Mouse (Mus musculus): ENCODE data around the gene Slc25a10. TPM values are rescaled to one million over a fixed set of nuclear protein-coding genes. Genes with fewer than 3 reads are reported as not detected.

Gene Slc25a10
- polyA plus RNA-seq, 1 experiment from 2014 or later, result 24.8 TPM

GRCm38 (mm10) chr11:120538485-120538884, 46.8 kb downstream of the Slc25a10 start:
- H3K9ac ChIP-seq (ENCODE audit: low read depth, low read length), result no peak overlapping the region
- H3K27ac ChIP-seq (ENCODE audit: low read length), result no peak overlapping the region; the same call in 1 of the 2 replicates
- H3K4me3 ChIP-seq (ENCODE audit: low read depth, low read length), result no peak overlapping the region
- no peak overlapping the region for H3K4me2 ChIP-seq (ENCODE audit: low read length)
- ATAC-seq, result no peak
- peaks cover under 1% of the 10 kb centered on the region for H3K27me3 ChIP-seq (ENCODE audit: control insufficient read depth, insufficient read depth, low read depth, low read length)
- peaks cover 14% of the 10 kb centered on the region; the same call in 1 of the 2 replicates for H3K4me1 ChIP-seq (ENCODE audit: control insufficient read depth, insufficient read depth, low read length)
- WGBS, result 72% methylated on average over 3 of the region's 3 CpGs
- H3K36me3 ChIP-seq (ENCODE audit: control insufficient read depth, insufficient read depth, low read length), result peaks cover 18% of the 10 kb centered on the region
- H3K9me3 ChIP-seq (replicated peaks; ENCODE audit: control insufficient read depth, low read length, poor library complexity, severe bottlenecking), result no peaks in the 10 kb centered on the region

DNA sequence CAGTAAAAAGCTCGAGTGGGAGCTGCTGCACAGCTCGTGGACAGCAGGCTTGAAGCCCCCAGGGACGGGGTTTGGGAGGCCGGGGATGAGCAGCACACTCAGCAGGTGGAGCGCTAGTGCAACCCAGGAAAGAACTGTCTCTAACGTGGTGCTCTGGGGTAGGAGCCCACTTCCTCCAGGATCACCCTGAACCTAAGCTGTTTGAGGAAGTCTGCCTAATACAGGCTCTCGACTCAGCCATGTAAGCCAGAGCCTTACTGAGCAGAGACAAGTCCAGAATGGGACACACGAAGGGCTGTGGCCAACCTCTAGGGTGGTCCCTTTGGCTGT, 47.3 kb downstream of the Slc25a10 start:
- H3K36me3 ChIP-seq (ENCODE audit: control insufficient read depth, insufficient read depth, low read length), result peaks cover 22% of the 10 kb centered on the region
- peak overlapping the region; percentile 18; the same call in 1 of the 2 replicates for H3K27ac ChIP-seq (ENCODE audit: low read length)
- H3K9ac ChIP-seq (ENCODE audit: low read depth, low read length), result no peak overlapping the region
- no peaks in the 10 kb centered on the region for H3K9me3 ChIP-seq (replicated peaks; ENCODE audit: control insufficient read depth, low read length, poor library complexity, severe bottlenecking)
- WGBS, result 49% methylated on average over 8 of the region's 8 CpGs
- no peak overlapping the region for H3K4me3 ChIP-seq (ENCODE audit: low read depth, low read length)
- no peaks in the 10 kb centered on the region for H3K27me3 ChIP-seq (ENCODE audit: control insufficient read depth, insufficient read depth, low read depth, low read length)
- H3K4me1 ChIP-seq (ENCODE audit: control insufficient read depth, insufficient read depth, low read length), result peaks cover 14% of the 10 kb centered on the region; the same call in 1 of the 2 replicates
- no peak overlapping the region for H3K4me2 ChIP-seq (ENCODE audit: low read length)
- ATAC-seq, result no peak

- H3K27me3 ChIP-seq (ENCODE audit: control insufficient read depth, insufficient read depth, low read depth, low read length), result no peaks in the 10 kb centered on the region
- H3K36me3 ChIP-seq (ENCODE audit: control insufficient read depth, insufficient read depth, low read length), result peaks cover 26% of the 10 kb centered on the region
- no peak overlapping the region for H3K4me2 ChIP-seq (ENCODE audit: low read length)
- no peaks in the 10 kb centered on the region for H3K9me3 ChIP-seq (replicated peaks; ENCODE audit: control insufficient read depth, low read length, poor library complexity, severe bottlenecking)
- peak overlapping the region; percentile 18; the same call in 1 of the 2 replicates for H3K9ac ChIP-seq (ENCODE audit: low read depth, low read length)
- WGBS, result 12% methylated on average over 10 of the region's 10 CpGs
- no peak overlapping the region for H3K4me3 ChIP-seq (ENCODE audit: low read depth, low read length)
- H3K4me1 ChIP-seq (ENCODE audit: control insufficient read depth, insufficient read depth, low read length), result peaks cover 14% of the 10 kb centered on the region; the same call in 1 of the 2 replicates
- peak overlapping the region; percentile 18 for H3K27ac ChIP-seq (ENCODE audit: low read length)
- peak; percentile 60; the same call in 1 of the 2 replicates for ATAC-seq
Observed at GRCm38 (mm10) chr11:120539285-120540014, 47.8 kb downstream of the Slc25a10 start.

- 32% methylated on average over 4 of the region's 4 CpGs for WGBS
- ATAC-seq, result no peak
- H3K4me1 ChIP-seq (ENCODE audit: control insufficient read depth, insufficient read depth, low read length), result peaks cover 14% of the 10 kb centered on the region; the same call in 1 of the 2 replicates
Observed at GRCm38 (mm10) chr11:120541907-120542306, 50.3 kb downstream of the Slc25a10 start.

GRCm38 (mm10) chr11:120542376-120542775, 50.7 kb downstream of the Slc25a10 start:
- H3K9ac ChIP-seq (ENCODE audit: low read depth, low read length), result no peak overlapping the region
- H3K4me1 ChIP-seq (ENCODE audit: control insufficient read depth, insufficient read depth, low read length), result peaks cover 16% of the 10 kb centered on the region; the same call in 1 of the 2 replicates
- H3K9me3 ChIP-seq (replicated peaks; ENCODE audit: control insufficient read depth, low read length, poor library complexity, severe bottlenecking), result no peaks in the 10 kb centered on the region
- no peaks in the 10 kb centered on the region for H3K27me3 ChIP-seq (ENCODE audit: control insufficient read depth, insufficient read depth, low read depth, low read length)
- ATAC-seq, result no peak
- H3K4me2 ChIP-seq (ENCODE audit: low read length), result no peak overlapping the region
- no peak overlapping the region for H3K27ac ChIP-seq (ENCODE audit: low read length)
- peaks cover 26% of the 10 kb centered on the region for H3K36me3 ChIP-seq (ENCODE audit: control insufficient read depth, insufficient read depth, low read length)
- H3K4me3 ChIP-seq (ENCODE audit: low read depth, low read length), result no peak overlapping the region
- WGBS, result 81% methylated on average over 6 of the region's 6 CpGs

More at GRCm38 (mm10) chr11:120541907-120542306, 50.3 kb downstream of the Slc25a10 start:
- Histone ChIP-seq H3K4me2 (ENCODE audit: low read length) (no peak overlapping the region), H3K9me3 (replicated peaks; ENCODE audit: control insufficient read depth, low read length, poor library complexity, severe bottlenecking) (no peaks in the 10 kb centered on the region), H3K27ac (ENCODE audit: low read length) (no peak overlapping the region), H3K27me3 (ENCODE audit: control insufficient read depth, insufficient read depth, low read depth, low read length) (no peaks in the 10 kb centered on the region), H3K36me3 (ENCODE audit: control insufficient read depth, insufficient read depth, low read length) (peaks cover 26% of the 10 kb centered on the region), H3K4me3 (ENCODE audit: low read depth, low read length) (no peak overlapping the region), H3K9ac (ENCODE audit: low read depth, low read length) (no peak overlapping the region)

DNA sequence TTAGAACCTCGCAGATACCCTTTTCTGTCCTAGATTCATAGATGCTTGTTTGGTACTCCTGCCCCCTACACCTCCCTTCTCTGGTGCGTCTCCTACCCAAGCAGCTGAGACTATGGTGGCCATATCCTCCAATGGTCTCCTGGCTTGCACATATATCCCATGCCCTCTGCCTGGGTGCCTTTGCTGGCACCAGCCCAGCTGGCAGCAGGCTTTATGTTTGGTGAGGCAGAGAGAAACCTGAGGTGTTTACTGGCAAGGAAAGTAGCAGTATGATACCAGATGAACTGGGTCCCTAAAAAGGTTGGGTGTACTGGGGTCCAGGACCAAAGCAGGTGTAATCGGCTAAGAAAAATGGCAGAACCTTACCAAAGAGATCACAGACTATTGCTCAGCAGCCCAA, 54.3 kb downstream of the Slc25a10 start:
- no peak overlapping the region for H3K4me2 ChIP-seq (ENCODE audit: low read length)
- no peak overlapping the region for H3K9ac ChIP-seq (ENCODE audit: low read depth, low read length)
- H3K4me3 ChIP-seq (ENCODE audit: low read depth, low read length), result no peak overlapping the region
- H3K36me3 ChIP-seq (ENCODE audit: control insufficient read depth, insufficient read depth, low read length), result peaks cover 26% of the 10 kb centered on the region
- 100% methylated on average over 3 of the region's 3 CpGs for WGBS
- no peaks in the 10 kb centered on the region for H3K9me3 ChIP-seq (replicated peaks; ENCODE audit: control insufficient read depth, low read length, poor library complexity, severe bottlenecking)
- H3K4me1 ChIP-seq (ENCODE audit: control insufficient read depth, insufficient read depth, low read length), result peaks cover 24% of the 10 kb centered on the region
- no peaks in the 10 kb centered on the region for H3K27me3 ChIP-seq (ENCODE audit: control insufficient read depth, insufficient read depth, low read depth, low read length)
- no peak overlapping the region for H3K27ac ChIP-seq (ENCODE audit: low read length)
- ATAC-seq, result no peak

DNA sequence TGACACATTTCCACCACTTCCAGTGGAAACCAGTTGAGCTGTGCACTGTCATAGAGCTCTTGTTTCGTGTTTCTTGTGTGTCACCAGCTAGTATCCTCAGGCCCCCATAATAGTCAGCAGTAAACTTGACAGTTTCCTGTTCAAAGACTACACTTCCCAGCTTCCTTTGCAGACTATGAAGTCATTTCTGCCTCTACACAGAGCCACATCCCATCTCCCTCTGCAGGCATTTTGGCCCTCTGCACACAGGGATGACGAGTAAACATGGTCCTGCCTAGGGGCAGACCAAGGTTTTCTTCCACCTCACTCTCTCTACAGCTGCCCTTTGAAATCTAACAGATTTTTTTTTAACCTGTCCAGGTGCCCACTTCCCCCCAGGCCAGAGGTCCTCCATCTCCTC, 55.8 kb downstream of the Slc25a10 start:
- Histone ChIP-seq H3K9ac (ENCODE audit: low read depth, low read length) (no peak overlapping the region), H3K4me2 (ENCODE audit: low read length) (no peak overlapping the region), H3K27me3 (ENCODE audit: control insufficient read depth, insufficient read depth, low read depth, low read length) (no peaks in the 10 kb centered on the region), H3K36me3 (ENCODE audit: control insufficient read depth, insufficient read depth, low read length) (peaks cover 19% of the 10 kb centered on the region), H3K4me1 (ENCODE audit: control insufficient read depth, insufficient read depth, low read length) (peaks cover 24% of the 10 kb centered on the region), H3K9me3 (replicated peaks; ENCODE audit: control insufficient read depth, low read length, poor library complexity, severe bottlenecking) (no peaks in the 10 kb centered on the region), H3K27ac (ENCODE audit: low read length) (no peak overlapping the region), H3K4me3 (ENCODE audit: low read depth, low read length) (no peak overlapping the region)
- ATAC-seq, result no peak
- 66% methylated on average over 2 of the region's 2 CpGs for WGBS

DNA sequence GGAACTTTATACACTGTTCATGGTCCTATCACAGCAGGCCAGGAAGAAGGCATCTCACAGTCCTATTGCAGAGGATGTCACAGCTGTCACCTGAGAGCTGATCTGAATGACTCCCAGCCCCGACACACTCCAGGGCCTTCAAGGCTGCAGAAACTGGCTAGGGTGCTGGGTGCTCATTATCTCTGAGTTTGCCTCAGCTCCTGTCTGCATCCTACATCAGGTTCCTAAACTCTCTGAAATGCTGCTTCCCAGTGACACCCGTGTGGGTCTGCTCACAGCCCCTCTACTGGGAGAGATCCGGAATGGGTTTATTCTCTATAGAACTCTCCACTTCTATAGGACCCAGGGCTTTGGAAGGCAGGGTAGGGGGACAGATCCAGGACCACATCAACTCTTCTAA, 56.6 kb downstream of the Slc25a10 start:
- peaks cover 12% of the 10 kb centered on the region; the same call in 1 of the 2 replicates for H3K36me3 ChIP-seq (ENCODE audit: control insufficient read depth, insufficient read depth, low read length)
- 77% methylated on average over 3 of the region's 3 CpGs for WGBS
- peak overlapping the region; percentile 99 for H3K9ac ChIP-seq (ENCODE audit: low read depth, low read length)

DNA sequence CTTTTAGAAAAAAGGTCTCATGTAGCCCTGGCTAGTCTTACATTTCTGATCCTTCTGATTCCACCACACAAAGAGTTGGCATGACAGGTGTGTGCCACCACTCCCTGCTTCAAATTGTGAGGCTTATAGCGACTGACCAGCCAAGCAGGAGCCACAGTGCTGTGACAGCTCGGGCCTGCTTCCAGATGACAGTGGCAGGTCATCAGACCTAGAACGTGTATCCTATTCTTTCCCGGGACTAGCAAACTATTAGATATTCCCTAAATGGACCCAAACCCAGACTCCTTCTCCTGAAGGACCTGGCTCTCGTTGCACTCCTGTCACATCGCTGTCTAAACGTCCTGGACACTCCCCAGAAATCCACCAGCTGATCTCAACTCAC, 57.1 kb downstream of the Slc25a10 start:
- WGBS, result 31% methylated on average over 7 of the region's 7 CpGs
- Histone ChIP-seq H3K4me3 (ENCODE audit: low read depth, low read length) (peak overlapping the region; percentile 97), H3K27ac (ENCODE audit: low read length) (peak overlapping the region; percentile 65; the same call in 1 of the 2 replicates), H3K4me2 (ENCODE audit: low read length) (peak overlapping the region; percentile 92), H3K9me3 (replicated peaks; ENCODE audit: control insufficient read depth, low read length, poor library complexity, severe bottlenecking) (no peaks in the 10 kb centered on the region), H3K36me3 (ENCODE audit: control insufficient read depth, insufficient read depth, low read length) (peaks cover 6% of the 10 kb centered on the region; the same call in 1 of the 2 replicates), H3K27me3 (ENCODE audit: control insufficient read depth, insufficient read depth, low read depth, low read length) (no peaks in the 10 kb centered on the region), H3K9ac (ENCODE audit: low read depth, low read length) (peak overlapping the region; percentile 99), H3K4me1 (ENCODE audit: control insufficient read depth, insufficient read depth, low read length) (peaks cover 24% of the 10 kb centered on the region)
- ATAC-seq, result no peak

More for the DNA sequence above, 56.6 kb downstream of the Slc25a10 start:
- Histone ChIP-seq H3K4me1 (ENCODE audit: control insufficient read depth, insufficient read depth, low read length) (peaks cover 24% of the 10 kb centered on the region), H3K27me3 (ENCODE audit: control insufficient read depth, insufficient read depth, low read depth, low read length) (no peaks in the 10 kb centered on the region), H3K27ac (ENCODE audit: low read length) (no peak overlapping the region), H3K4me3 (ENCODE audit: low read depth, low read length) (peak overlapping the region; percentile 97; the same call in 1 of the 2 replicates), H3K4me2 (ENCODE audit: low read length) (peak overlapping the region; percentile 92), H3K9me3 (replicated peaks; ENCODE audit: control insufficient read depth, low read length, poor library complexity, severe bottlenecking) (no peaks in the 10 kb centered on the region)
- no peak for ATAC-seq

Data from midbrain, embryonic 16.5 days (tissue).